Mouse (Mus musculus) adrenal gland, postnatal 36 days (tissue): ENCODE measurements around the gene Olfr821. TPM values are rescaled to one million over a fixed set of nuclear protein-coding genes. Genes with fewer than 3 reads are reported as not detected.
"Not testable (repeated sequence)": the region's sequence is repeated elsewhere in the genome, so short reads cannot be mapped to it uniquely, and the experiment has no call there.

Experiments used
- DNase-seq, 2 experiments: peaks; one replicate each; pipeline ENCODE4 v3.0.0; 2021; ENCODE audit warnings: mixed read lengths in 1 of 2
- long read RNA-seq, 2 experiments: library from polyadenylated mRNA; stranded (forward); transcript quantifications; one replicate each; pipeline ENCODE4 v2.0.0; 2021; ENCODE audit warnings: borderline sequencing depth in 2 of 2
- total RNA-seq, 2 experiments: library from RNA; stranded (reverse); gene quantifications; 2 replicates each; pipeline ENCODE4 v1.2.3; 2021

Gene Olfr821
- not detected for total RNA-seq
- long read RNA-seq, experiment 1: 0 reads
- long read RNA-seq, experiment 2: 0 reads

GRCm38 (mm10) chr10:130030048-130030447 is at the start of gene Olfr821:
TSS of gene Olfr821 (plus strand) at chr10:130030348.
- DNase-seq: no peak

GRCm38 (mm10) chr10:129981867-129982266 is 48.3 kb upstream of the Olfr821 start:
- DNase-seq: not testable (repeated sequence)

- DNase-seq: not testable (repeated sequence)
Measured at GRCm38 (mm10) chr10:129984962-129985361, 45.2 kb upstream of the Olfr821 start, which contains the start of gene Gm10310. TSS of gene Gm10310 (minus strand) at chr10:129985062.

DNA sequence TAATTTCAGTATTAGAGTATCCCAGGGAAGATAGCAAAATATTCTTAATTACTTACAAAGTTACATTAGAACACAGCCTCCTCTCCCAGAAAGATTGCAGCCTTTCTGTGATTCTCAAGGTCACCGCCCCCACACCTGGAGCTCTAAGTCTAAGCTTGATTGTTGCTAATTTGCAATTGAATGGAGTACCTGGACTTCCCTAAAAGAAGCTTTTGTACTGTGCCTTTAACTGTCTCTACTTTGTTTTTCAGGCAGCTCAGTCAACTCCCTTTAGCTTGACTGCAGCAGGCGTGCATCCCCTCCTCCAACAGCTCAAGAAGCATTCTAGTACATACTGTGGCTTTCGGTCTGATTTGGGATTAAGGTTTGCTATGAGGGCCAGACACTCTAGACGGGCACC is 26.0 kb upstream of the Olfr821 start:
- DNase-seq: not testable (repeated sequence)

GRCm38 (mm10) chr10:130005366-130005765 is 24.8 kb upstream of the Olfr821 start:
- DNase-seq: not testable (repeated sequence)

GRCm38 (mm10) chr10:130012321-130012720 is 17.8 kb upstream of the Olfr821 start, which contains the start of gene Olfr820:
TSS of gene Olfr820 (plus strand) at chr10:130012621.
- DNase-seq: no peak

GRCm38 (mm10) chr10:130037096-130037495 is 6.9 kb downstream of the Olfr821 start:
- DNase-seq: no peak

DNA sequence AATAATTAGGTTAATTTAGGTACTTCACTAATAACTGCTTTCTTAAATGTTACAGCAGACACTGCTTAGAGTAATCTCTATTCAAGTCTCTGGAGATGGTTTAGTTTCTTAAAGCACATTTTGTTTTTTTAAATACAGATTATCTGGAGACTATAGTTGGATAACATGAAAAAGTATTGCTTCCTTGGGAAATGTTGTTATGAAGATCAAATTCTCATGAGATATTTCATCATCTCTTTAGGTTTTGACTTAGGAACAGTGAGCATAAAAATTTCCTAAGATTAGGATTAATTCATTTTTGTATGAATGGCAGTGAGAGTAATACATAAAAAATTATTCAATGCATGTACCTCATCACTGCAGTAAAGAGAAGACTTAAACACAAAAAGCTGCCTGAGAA is 40.8 kb downstream of the Olfr821 start, which contains the start of gene Olfr822:
Gene Olfr822 (plus strand): TSS at position 301 of the 400 bp plus-strand sequence.
- no peak for DNase-seq

Other genes with a start within 250 kb of the Olfr821 start
- gene Olfr810, start 235.4 kb upstream of the Olfr821 start, total RNA-seq: not detected
- gene Olfr811, start 226.0 kb upstream of the Olfr821 start, total RNA-seq: not detected
- gene Olfr812, start 184.3 kb upstream of the Olfr821 start, total RNA-seq: not detected
- not detected for gene Olfr813, start 175.0 kb upstream of the Olfr821 start, total RNA-seq
- gene Olfr814, start 150.5 kb upstream of the Olfr821 start, total RNA-seq: not detected
- not detected for gene Olfr815, start 124.5 kb upstream of the Olfr821 start, total RNA-seq
- not detected for gene Olfr816, start 114.8 kb upstream of the Olfr821 start, total RNA-seq
- gene Olfr818, start 81.2 kb upstream of the Olfr821 start, total RNA-seq: not detected
- gene Olfr819, start 63.1 kb upstream of the Olfr821 start, total RNA-seq: not detected
- gene Olfr247, start 54.2 kb upstream of the Olfr821 start, total RNA-seq: not detected
- not detected for gene Gm10310, start 45.3 kb upstream of the Olfr821 start, total RNA-seq
- not detected for gene Olfr820, start 17.7 kb upstream of the Olfr821 start, total RNA-seq
- not detected for gene Olfr822, start 40.9 kb downstream of the Olfr821 start, total RNA-seq
- not detected for gene Olfr823, start 85.0 kb downstream of the Olfr821 start, total RNA-seq
- not detected for gene Olfr824, start 99.7 kb downstream of the Olfr821 start, total RNA-seq
- gene Olfr825, start 136.4 kb downstream of the Olfr821 start, total RNA-seq: not detected
- not detected for gene Olfr826, start 153.8 kb downstream of the Olfr821 start, total RNA-seq
- not detected for gene Olfr827, start 184.1 kb downstream of the Olfr821 start, total RNA-seq
- gene Neurod4, start 249.9 kb downstream of the Olfr821 start, total RNA-seq: under 1 TPM; 0.46 to 0.63 TPM